Mouse (Mus musculus) hindbrain, embryonic 14.5 days (tissue): ENCODE measurements around the gene Eno1. TPM values are rescaled to one million over a fixed set of nuclear protein-coding genes. Genes with fewer than 3 reads are reported as not detected.
A peak's percentile ranks its signal among the peaks of the same experiment; 100 is the strongest.

Experiments used
- ATAC-seq: fragments of 200-750 bp; cut with Nextera tagmentation; 2 replicates; pipeline ENCODE4 v1.8.0; 2017; ENCODE audit warnings: moderate number of reproducible peaks, mild to moderate bottlenecking, moderate TSS enrichment, moderate library complexity; ENCODE audit not compliant: low FRiP score
- DNase-seq: peaks from one replicate; pipeline ENCODE4 v3.0.0-alpha.2; 2015; ENCODE audit warnings: low spot score
- H3K27ac ChIP-seq: fragments of 300-500 bp; sonication (generic); 2 replicates; pipeline ENCODE4 v1.5.1; 2014; ENCODE audit warnings: mild to moderate bottlenecking, moderate library complexity
- H3K27me3 ChIP-seq: fragments of 300-500 bp; sonication (generic); 2 replicates; pipeline ENCODE4 v1.6.1; 2014; ENCODE audit warnings: mild to moderate bottlenecking, low read length, mixed read lengths; ENCODE audit not compliant: control insufficient read depth, insufficient read depth
- H3K36me3 ChIP-seq: fragments of 300-500 bp; sonication (generic); replicated peaks from 2 replicates; pipeline ENCODE4 v1.6.1; 2014; ENCODE audit not compliant: control insufficient read depth, insufficient read depth
- H3K4me1 ChIP-seq: fragments of 300-500 bp; sonication (generic); replicated peaks from 2 replicates; pipeline ENCODE4 v1.6.1; 2014; ENCODE audit warnings: antibody characterized with exemption, low read length, mixed read lengths; ENCODE audit not compliant: control insufficient read depth, insufficient read depth
- H3K4me2 ChIP-seq: fragments of 300-500 bp; sonication (generic); replicated peaks from 2 replicates; pipeline ENCODE4 v1.6.1; 2014; ENCODE audit warnings: mild to moderate bottlenecking, moderate library complexity
- H3K4me3 ChIP-seq: fragments of 300-500 bp; sonication (generic); replicated peaks from 2 replicates; pipeline ENCODE4 v1.5.1; 2014; ENCODE audit warnings: mild to moderate bottlenecking, low read length
- H3K9ac ChIP-seq: fragments of 300-500 bp; sonication (generic); 2 replicates; pipeline ENCODE4 v1.6.1; 2014
- H3K9me3 ChIP-seq: fragments of 300-500 bp; sonication (generic); 2 replicates; pipeline ENCODE4 v1.6.1; 2016; ENCODE audit warnings: low read length; ENCODE audit not compliant: control insufficient read depth
- WGBS: fragments of 180-500 bp; shearing (Covaris S2); extraction: QIAGEN DNeasy Blood & Tissue Kit; methylation state at CpG from one replicate; pipeline ENCODE4 v1.1.7; 2014; 5-methylcytosine and 5-hydroxymethylcytosine counted together
- polyA plus RNA-seq: library from polyadenylated mRNA; unstranded; fragments of >200 nt; fragmentation: Nextera tagmentation; extraction: Ambion mirVana; gene quantifications from 2 replicates; pipeline ENCODE4 v1.2.1, GENCODE M21; 2014

The Eno1 gene
- polyA plus RNA-seq, 1 experiment from 2014 or later, result 955 TPM

- ATAC-seq, result peak; percentile 52
Observed at GRCm38 (mm10) chr4:150257252-150258204, 21.0 kb downstream of the Eno1 start.

GRCm38 (mm10) chr4:150258388-150258787 lies 21.9 kb downstream of the Eno1 start:
- WGBS, result 54% methylated on average over 14 of the region's 14 CpGs
- no peaks in the 10 kb centered on the region for H3K27me3 ChIP-seq
- peak overlapping the region; percentile 71 for H3K27ac ChIP-seq
- H3K36me3 ChIP-seq, result no peaks in the 10 kb centered on the region
- no peak for ATAC-seq
- H3K4me2 ChIP-seq, result no peak overlapping the region
- no peaks in the 10 kb centered on the region for H3K9me3 ChIP-seq
- H3K4me3 ChIP-seq, result no peak overlapping the region
- peak overlapping the region; percentile 22; the same call in 1 of the 2 replicates for H3K9ac ChIP-seq
- H3K4me1 ChIP-seq, result peaks cover 10% of the 10 kb centered on the region; the same call in 1 of the 2 replicates
- no peak for DNase-seq

More at GRCm38 (mm10) chr4:150257252-150258204, 21.0 kb downstream of the Eno1 start:
- 45% methylated on average over 20 of the region's 20 CpGs for WGBS
- no peaks in the 10 kb centered on the region for H3K27me3 ChIP-seq
- H3K4me2 ChIP-seq, result no peak overlapping the region
- H3K9ac ChIP-seq, result 0 out of 2 replicates have a peak overlapping the region, but pooled peaks have one; percentile 22
- H3K27ac ChIP-seq, result peak overlapping the region; percentile 71
- H3K4me3 ChIP-seq, result no peak overlapping the region
- peak; percentile 80 for DNase-seq
- H3K4me1 ChIP-seq, result peaks cover 10% of the 10 kb centered on the region; the same call in 1 of the 2 replicates
- H3K36me3 ChIP-seq, result no peaks in the 10 kb centered on the region
- H3K9me3 ChIP-seq, result no peaks in the 10 kb centered on the region

GRCm38 (mm10) chr4:150259577-150259976 lies 23.1 kb downstream of the Eno1 start:
- Histone ChIP-seq H3K27ac (no peak overlapping the region), H3K9me3 (no peaks in the 10 kb centered on the region), H3K4me1 (peaks cover 10% of the 10 kb centered on the region; the same call in 1 of the 2 replicates), H3K9ac (no peak overlapping the region), H3K4me3 (no peak overlapping the region), H3K27me3 (no peaks in the 10 kb centered on the region), H3K36me3 (no peaks in the 10 kb centered on the region), H3K4me2 (no peak overlapping the region)
- no peak for DNase-seq
- 96% methylated on average over 7 of the region's 7 CpGs for WGBS
- ATAC-seq, result no peak

GRCm38 (mm10) chr4:150260111-150260510 lies 23.6 kb downstream of the Eno1 start:
- H3K9ac ChIP-seq, result no peak overlapping the region
- H3K9me3 ChIP-seq, result no peaks in the 10 kb centered on the region
- H3K4me2 ChIP-seq, result no peak overlapping the region
- H3K4me3 ChIP-seq, result no peak overlapping the region
- H3K27ac ChIP-seq, result no peak overlapping the region
- H3K27me3 ChIP-seq, result no peaks in the 10 kb centered on the region
- WGBS, result 31% methylated on average over 7 of the region's 7 CpGs
- H3K4me1 ChIP-seq, result peaks cover 10% of the 10 kb centered on the region; the same call in 1 of the 2 replicates
- no peaks in the 10 kb centered on the region for H3K36me3 ChIP-seq
- ATAC-seq (no peak), DNase-seq (no peak)

DNA sequence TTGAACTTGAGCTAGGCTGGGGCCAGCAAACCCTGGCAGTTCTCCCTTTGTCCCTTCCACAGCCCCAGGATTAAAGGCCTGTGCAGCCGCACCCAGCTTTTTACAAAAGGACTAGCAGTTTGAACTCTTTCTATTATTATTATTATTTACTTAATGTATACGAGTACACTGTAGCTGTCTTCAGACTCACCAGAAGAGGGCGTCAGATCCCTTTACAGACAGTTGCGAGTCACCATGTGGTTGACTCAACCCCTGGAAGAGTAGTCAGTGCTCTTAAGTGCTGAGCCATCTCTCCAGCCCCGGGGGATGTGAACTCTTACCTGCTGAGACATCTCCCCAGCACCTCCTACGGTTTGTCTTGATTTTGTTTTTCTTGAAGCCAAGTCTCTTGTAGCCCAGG lies 24.2 kb downstream of the Eno1 start:
- H3K36me3 ChIP-seq, result no peaks in the 10 kb centered on the region
- no peak overlapping the region for H3K27ac ChIP-seq
- H3K9me3 ChIP-seq, result no peaks in the 10 kb centered on the region
- DNase-seq (no peak), ATAC-seq (no peak)
- no peaks in the 10 kb centered on the region for H3K27me3 ChIP-seq
- H3K9ac ChIP-seq, result no peak overlapping the region
- H3K4me3 ChIP-seq, result no peak overlapping the region
- H3K4me1 ChIP-seq, result peaks cover 10% of the 10 kb centered on the region; the same call in 1 of the 2 replicates
- WGBS, result 34% methylated on average over 6 of the region's 6 CpGs
- no peak overlapping the region for H3K4me2 ChIP-seq

DNA sequence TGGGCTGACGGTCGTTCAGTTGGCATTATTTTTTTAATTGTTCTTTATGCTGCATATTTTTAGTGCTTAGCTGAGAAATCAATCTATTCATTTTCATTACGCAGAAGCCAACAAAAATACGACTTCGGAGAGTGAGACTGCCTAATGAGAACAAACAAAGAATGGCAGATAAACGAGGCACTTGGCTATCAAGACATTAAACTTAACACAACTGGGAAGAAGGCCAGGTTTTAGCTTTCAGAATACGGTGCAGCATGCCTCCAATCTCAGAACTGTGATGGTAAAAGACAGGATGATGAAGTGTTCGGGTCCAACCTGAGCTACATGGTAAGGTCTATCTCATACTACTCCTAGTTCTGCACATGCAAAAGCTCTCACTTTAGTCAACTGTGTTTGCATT lies 25.8 kb downstream of the Eno1 start:
- Histone ChIP-seq H3K4me1 (peaks cover 16% of the 10 kb centered on the region), H3K4me2 (no peak overlapping the region), H3K27ac (no peak overlapping the region), H3K4me3 (no peak overlapping the region), H3K9ac (no peak overlapping the region), H3K9me3 (no peaks in the 10 kb centered on the region), H3K27me3 (no peaks in the 10 kb centered on the region), H3K36me3 (no peaks in the 10 kb centered on the region)
- WGBS, result 78% methylated on average over 8 of the region's 8 CpGs
- DNase-seq, result no peak
- ATAC-seq, result no peak

DNA sequence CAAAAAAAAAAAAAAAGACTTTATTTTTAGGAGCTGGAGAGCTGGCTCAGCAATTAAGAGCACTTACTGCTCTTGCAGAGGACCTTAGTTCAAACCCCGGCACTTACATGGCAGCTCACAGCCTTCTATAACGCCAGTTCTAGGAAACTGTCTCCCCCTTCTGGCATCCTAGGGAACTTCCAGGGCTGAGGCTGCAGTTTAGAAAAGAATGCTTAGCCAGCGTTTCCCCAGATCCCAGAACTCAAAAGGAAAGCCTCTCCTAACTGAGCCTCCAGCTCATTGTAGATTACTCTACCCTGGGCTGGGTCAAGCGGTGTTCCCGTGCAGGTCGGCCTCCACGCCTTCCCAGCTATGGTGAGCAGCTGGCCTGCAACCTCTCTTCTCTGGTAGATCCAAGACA lies 28.4 kb downstream of the Eno1 start:
- no peak overlapping the region for H3K4me2 ChIP-seq
- DNase-seq, result no peak
- no peak overlapping the region for H3K4me3 ChIP-seq
- no peak overlapping the region for H3K27ac ChIP-seq
- peaks cover 15% of the 10 kb centered on the region for H3K4me1 ChIP-seq
- H3K27me3 ChIP-seq, result no peaks in the 10 kb centered on the region
- H3K9me3 ChIP-seq, result no peaks in the 10 kb centered on the region
- H3K9ac ChIP-seq, result no peak overlapping the region
- 54% methylated on average over 7 of the region's 7 CpGs for WGBS
- no peaks in the 10 kb centered on the region for H3K36me3 ChIP-seq
- no peak for ATAC-seq

DNA sequence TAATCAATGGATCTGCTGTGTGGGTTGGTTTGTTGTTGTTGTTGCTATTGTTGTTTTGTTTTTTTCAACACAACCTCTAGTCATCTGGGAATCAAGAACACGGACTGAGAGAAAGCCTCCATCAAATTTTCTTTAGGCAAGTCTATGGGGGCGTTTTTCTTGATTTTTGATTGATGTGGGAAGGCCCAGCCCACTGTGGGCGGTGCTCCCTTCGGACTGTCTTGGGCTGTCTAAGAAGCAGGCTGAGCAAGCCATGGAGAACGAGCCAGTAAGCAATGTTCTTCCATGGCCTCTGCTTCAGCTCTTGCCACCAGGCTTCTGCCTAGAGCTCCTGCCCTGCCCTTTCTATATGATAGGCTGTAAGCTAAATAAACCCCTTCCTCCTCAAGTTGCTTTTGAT lies 28.9 kb downstream of the Eno1 start:
- no peak for ATAC-seq
- H3K27ac ChIP-seq, result no peak overlapping the region
- peaks cover 9% of the 10 kb centered on the region for H3K4me1 ChIP-seq
- H3K9me3 ChIP-seq, result no peaks in the 10 kb centered on the region
- no peak overlapping the region for H3K4me3 ChIP-seq
- DNase-seq, result no peak
- no peak overlapping the region for H3K9ac ChIP-seq
- H3K36me3 ChIP-seq, result no peaks in the 10 kb centered on the region
- H3K4me2 ChIP-seq, result no peak overlapping the region
- H3K27me3 ChIP-seq, result no peaks in the 10 kb centered on the region
- 76% methylated on average over 5 of the region's 5 CpGs for WGBS

- H3K4me1 ChIP-seq, result peaks cover 6% of the 10 kb centered on the region
- peak overlapping the region; percentile 34; the same call in 1 of the 2 replicates for H3K27ac ChIP-seq
- no peak for ATAC-seq
- 61% methylated on average over 21 of the region's 21 CpGs for WGBS
- no peaks in the 10 kb centered on the region for H3K36me3 ChIP-seq
- no peak overlapping the region for H3K9ac ChIP-seq
- DNase-seq, result no peak
- peak overlapping the region; percentile 8 for H3K4me2 ChIP-seq
- no peaks in the 10 kb centered on the region for H3K9me3 ChIP-seq
- H3K27me3 ChIP-seq, result no peaks in the 10 kb centered on the region
- H3K4me3 ChIP-seq, result no peak overlapping the region
Observed at GRCm38 (mm10) chr4:150266655-150267223, 30.2 kb downstream of the Eno1 start.
